Mouse (Mus musculus): ENCODE data around the gene Ube2cbp. TPM values are rescaled to one million over a fixed set of nuclear protein-coding genes. Genes with fewer than 3 reads are reported as not detected.

Gene Ube2cbp
- total and polyA plus RNA-seq, 2 experiments from 2014 or later: 2.6 to 5.7 TPM

DNA sequence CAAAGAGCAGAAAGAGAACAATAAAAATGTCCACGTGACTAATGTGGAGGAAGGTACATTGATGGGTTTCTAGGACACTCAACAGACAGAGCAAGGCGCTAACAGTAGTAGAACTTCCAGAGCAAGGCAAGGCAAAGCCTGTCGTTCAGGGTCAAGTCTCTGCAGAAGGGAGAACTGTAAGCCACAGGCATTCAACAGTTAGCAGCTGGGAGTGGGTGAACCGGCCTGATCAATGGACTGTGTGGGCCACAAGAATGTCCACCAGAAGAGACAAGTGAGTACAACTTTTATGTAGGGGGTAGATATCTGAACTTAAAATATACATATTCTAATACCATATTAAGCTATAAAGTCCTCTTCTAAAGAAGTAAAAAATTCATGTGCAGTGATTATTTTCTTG is 41.4 kb downstream of the Ube2cbp start:
- Histone ChIP-seq H3K36me3 (replicated peaks; ENCODE audit: control insufficient read depth, insufficient read depth, low read length) (no peaks in the 10 kb centered on the region), H3K27me3 (ENCODE audit: control insufficient read depth, insufficient read depth, low read length) (no peaks in the 10 kb centered on the region), H3K9ac (replicated peaks; ENCODE audit: low read depth, low read length) (no peak overlapping the region), H3K4me3 (ENCODE audit: low read depth, low read length) (no peak overlapping the region), H3K9me3 (replicated peaks; ENCODE audit: control insufficient read depth, low read length) (no peaks in the 10 kb centered on the region), H3K4me1 (ENCODE audit: control insufficient read depth, insufficient read depth) (no peaks in the 10 kb centered on the region), H3K4me2 (ENCODE audit: low read depth, low read length) (no peak overlapping the region), H3K27ac (ENCODE audit: low read depth) (no peak overlapping the region)
- ATAC-seq (ENCODE audit: insufficient read depth, low read depth) (no peak), DNase-seq (ENCODE audit: low spot score) (no peak)
- TF ChIP-seq CTCF (IDR thresholded peaks at IDR 0.05; ENCODE audit: low read depth) (no peak), EP300 (IDR thresholded peaks at IDR 0.05; ENCODE audit: low read depth) (no peak)
- 72% methylated on average over 4 of the region's 4 CpGs for WGBS

- Histone ChIP-seq H3K4me1 (ENCODE audit: control insufficient read depth, insufficient read depth) (no peaks in the 10 kb centered on the region), H3K9ac (replicated peaks; ENCODE audit: low read depth, low read length) (no peak overlapping the region), H3K36me3 (replicated peaks; ENCODE audit: control insufficient read depth, insufficient read depth, low read length) (no peaks in the 10 kb centered on the region), H3K4me2 (ENCODE audit: low read depth, low read length) (no peak overlapping the region), H3K9me3 (replicated peaks; ENCODE audit: control insufficient read depth, low read length) (no peaks in the 10 kb centered on the region), H3K4me3 (ENCODE audit: low read depth, low read length) (no peak overlapping the region), H3K27ac (ENCODE audit: low read depth) (no peak overlapping the region), H3K27me3 (ENCODE audit: control insufficient read depth, insufficient read depth, low read length) (no peaks in the 10 kb centered on the region)
- 82% methylated on average over 6 of the region's 6 CpGs for WGBS
- ATAC-seq (ENCODE audit: insufficient read depth, low read depth) (no peak), DNase-seq (ENCODE audit: low spot score) (no peak)
- TF ChIP-seq EP300 (IDR thresholded peaks at IDR 0.05; ENCODE audit: low read depth) (no peak), CTCF (IDR thresholded peaks at IDR 0.05; ENCODE audit: low read depth) (no peak)
Measured at GRCm38 (mm10) chr9:86419366-86419765, 45.4 kb downstream of the Ube2cbp start.

- no peak overlapping the region for H3K9ac ChIP-seq (replicated peaks; ENCODE audit: low read depth, low read length)
- no peak for ATAC-seq (ENCODE audit: insufficient read depth, low read depth)
- H3K36me3 ChIP-seq (replicated peaks; ENCODE audit: control insufficient read depth, insufficient read depth, low read length): no peaks in the 10 kb centered on the region
- TF ChIP-seq EP300 (IDR thresholded peaks at IDR 0.05; ENCODE audit: low read depth) (no peak), CTCF (IDR thresholded peaks at IDR 0.05; ENCODE audit: low read depth) (no peak)
- H3K27ac ChIP-seq (ENCODE audit: low read depth): no peak overlapping the region
- no peaks in the 10 kb centered on the region for H3K27me3 ChIP-seq (ENCODE audit: control insufficient read depth, insufficient read depth, low read length)
- H3K4me2 ChIP-seq (ENCODE audit: low read depth, low read length): no peak overlapping the region
- H3K9me3 ChIP-seq (replicated peaks; ENCODE audit: control insufficient read depth, low read length): no peaks in the 10 kb centered on the region
- no peaks in the 10 kb centered on the region for H3K4me1 ChIP-seq (ENCODE audit: control insufficient read depth, insufficient read depth)
- no peak for DNase-seq (ENCODE audit: low spot score)
- no peak overlapping the region for H3K4me3 ChIP-seq (ENCODE audit: low read depth, low read length)
- 80% methylated on average over 1 of the region's 1 CpGs for WGBS
Measured at GRCm38 (mm10) chr9:86417971-86418370, 46.8 kb downstream of the Ube2cbp start.

GRCm38 (mm10) chr9:86395785-86396184 is 69.0 kb downstream of the Ube2cbp start:
- Histone ChIP-seq H3K36me3 (replicated peaks; ENCODE audit: control insufficient read depth, insufficient read depth, low read length) (no peaks in the 10 kb centered on the region), H3K9ac (replicated peaks; ENCODE audit: low read depth, low read length) (no peak overlapping the region), H3K4me2 (ENCODE audit: low read depth, low read length) (no peak overlapping the region), H3K9me3 (replicated peaks; ENCODE audit: control insufficient read depth, low read length) (no peaks in the 10 kb centered on the region), H3K4me1 (ENCODE audit: control insufficient read depth, insufficient read depth) (peaks cover 11% of the 10 kb centered on the region), H3K4me3 (ENCODE audit: low read depth, low read length) (no peak overlapping the region), H3K27me3 (ENCODE audit: control insufficient read depth, insufficient read depth, low read length) (no peaks in the 10 kb centered on the region), H3K27ac (ENCODE audit: low read depth) (no peak overlapping the region)
- ATAC-seq (ENCODE audit: insufficient read depth, low read depth): no peak
- no peak for DNase-seq (ENCODE audit: low spot score)
- 64% methylated on average over 6 of the region's 6 CpGs for WGBS
- TF ChIP-seq EP300 (IDR thresholded peaks at IDR 0.05; ENCODE audit: low read depth) (no peak), CTCF (IDR thresholded peaks at IDR 0.05; ENCODE audit: low read depth) (peak; percentile 28)

DNA sequence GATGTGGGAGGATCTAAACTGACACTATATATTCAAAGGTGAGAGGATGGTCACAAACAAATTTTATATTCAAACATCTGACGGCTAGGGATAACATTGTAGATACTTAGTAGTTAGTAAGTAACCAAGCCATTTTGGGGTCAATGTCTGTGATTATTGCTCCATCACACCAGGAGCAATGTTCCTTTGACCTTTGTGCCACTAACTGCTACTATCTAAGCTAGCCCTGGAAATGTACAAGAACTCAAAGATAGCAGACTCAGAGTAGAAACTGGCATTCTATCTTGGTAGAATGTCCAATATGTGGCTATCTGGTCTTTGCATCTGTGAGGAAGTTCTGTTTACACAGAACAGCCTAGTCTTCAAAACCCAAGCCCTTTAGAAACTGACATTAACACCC is 69.7 kb downstream of the Ube2cbp start:
- no peaks in the 10 kb centered on the region for H3K9me3 ChIP-seq (replicated peaks; ENCODE audit: control insufficient read depth, low read length)
- DNase-seq (ENCODE audit: low spot score): no peak
- TF ChIP-seq CTCF (IDR thresholded peaks at IDR 0.05; ENCODE audit: low read depth): no peak
- TF ChIP-seq EP300 (IDR thresholded peaks at IDR 0.05; ENCODE audit: low read depth): no peak
- H3K27me3 ChIP-seq (ENCODE audit: control insufficient read depth, insufficient read depth, low read length): no peaks in the 10 kb centered on the region
- peaks cover 11% of the 10 kb centered on the region for H3K4me1 ChIP-seq (ENCODE audit: control insufficient read depth, insufficient read depth)
- ATAC-seq (ENCODE audit: insufficient read depth, low read depth): no peak
- no peak overlapping the region for H3K4me2 ChIP-seq (ENCODE audit: low read depth, low read length)
- no peak overlapping the region for H3K9ac ChIP-seq (replicated peaks; ENCODE audit: low read depth, low read length)
- no peak overlapping the region for H3K27ac ChIP-seq (ENCODE audit: low read depth)
- no peak overlapping the region for H3K4me3 ChIP-seq (ENCODE audit: low read depth, low read length)
- WGBS: 82% methylated on average over 1 of the region's 1 CpGs
- H3K36me3 ChIP-seq (replicated peaks; ENCODE audit: control insufficient read depth, insufficient read depth, low read length): no peaks in the 10 kb centered on the region

DNA sequence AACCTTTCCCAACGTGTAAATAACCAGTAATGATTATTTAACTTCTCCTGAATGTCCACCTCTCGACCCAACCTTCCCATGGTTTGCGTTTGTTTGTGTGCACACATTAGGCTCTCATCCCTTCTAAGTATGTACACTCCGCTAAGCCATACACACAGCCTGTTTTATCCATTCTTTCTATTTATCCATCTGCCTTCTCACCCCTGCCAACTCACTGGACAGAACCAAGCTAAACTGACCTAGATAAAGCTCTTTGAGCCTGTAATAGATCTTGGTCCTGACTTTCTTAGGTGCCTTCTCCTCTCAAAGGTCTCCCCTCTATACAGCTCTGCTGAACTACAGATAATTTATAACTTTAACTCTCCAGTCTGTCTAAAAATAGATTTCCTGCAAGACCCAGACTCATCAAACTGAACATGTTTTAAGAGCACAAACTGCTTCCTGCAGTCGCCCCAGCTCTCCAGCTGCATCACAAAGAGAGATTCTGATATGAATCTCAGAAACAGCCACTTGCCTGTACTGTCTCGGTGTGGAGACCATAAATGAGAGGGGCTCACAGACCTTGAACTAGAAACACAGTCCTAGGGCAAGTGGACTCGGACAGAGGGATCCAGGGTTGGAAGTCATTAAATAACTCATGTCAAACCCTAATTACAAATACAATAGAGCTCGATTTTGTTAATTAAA is 71.0 kb downstream of the Ube2cbp start:
- no peaks in the 10 kb centered on the region for H3K36me3 ChIP-seq (replicated peaks; ENCODE audit: control insufficient read depth, insufficient read depth, low read length)
- 46% methylated on average over 8 of the region's 8 CpGs for WGBS
- H3K4me3 ChIP-seq (ENCODE audit: low read depth, low read length): no peak overlapping the region
- no peak for DNase-seq (ENCODE audit: low spot score)
- no peak overlapping the region for H3K4me2 ChIP-seq (ENCODE audit: low read depth, low read length)
- ATAC-seq (ENCODE audit: insufficient read depth, low read depth): no peak
- H3K27ac ChIP-seq (ENCODE audit: low read depth): no peak overlapping the region
- TF ChIP-seq EP300 (IDR thresholded peaks at IDR 0.05; ENCODE audit: low read depth) (no peak), CTCF (IDR thresholded peaks at IDR 0.05; ENCODE audit: low read depth) (no peak)
- H3K9ac ChIP-seq (replicated peaks; ENCODE audit: low read depth, low read length): no peak overlapping the region
- peaks cover 11% of the 10 kb centered on the region for H3K4me1 ChIP-seq (ENCODE audit: control insufficient read depth, insufficient read depth)
- no peaks in the 10 kb centered on the region for H3K27me3 ChIP-seq (ENCODE audit: control insufficient read depth, insufficient read depth, low read length)
- H3K9me3 ChIP-seq (replicated peaks; ENCODE audit: control insufficient read depth, low read length): no peaks in the 10 kb centered on the region
